Mouse (Mus musculus) forebrain, embryonic 15.5 days (tissue): ENCODE results near the gene Gm11020. TPM values are rescaled to one million over a fixed set of nuclear protein-coding genes. Genes with fewer than 3 reads are reported as not detected.
A peak's percentile ranks its signal among the peaks of the same experiment; 100 is the strongest.

Source experiments
- ATAC-seq: fragments of 200-750 bp; cut with Nextera tagmentation; replicated peaks from 2 replicates; pipeline ENCODE4 v1.8.0; 2017; ENCODE audit warnings: mild to moderate bottlenecking, moderate TSS enrichment, moderate library complexity
- H3K27ac ChIP-seq: fragments of 300-500 bp; sonication (generic); replicated peaks from 2 replicates; pipeline ENCODE4 v1.5.1; 2015; ENCODE audit warnings: mild to moderate bottlenecking, inconsistent platforms
- H3K27me3 ChIP-seq: fragments of 300-500 bp; sonication (generic); 2 replicates; pipeline ENCODE4 v1.6.1; 2015; ENCODE audit warnings: inconsistent platforms
- H3K36me3 ChIP-seq: fragments of 300-500 bp; sonication (generic); 2 replicates; pipeline ENCODE4 v1.6.1; 2015; ENCODE audit warnings: mild to moderate bottlenecking, inconsistent platforms
- H3K4me1 ChIP-seq: fragments of 300-500 bp; sonication (generic); 2 replicates; pipeline ENCODE4 v1.6.1; 2015; ENCODE audit warnings: inconsistent platforms
- H3K4me2 ChIP-seq: fragments of 300-500 bp; sonication (generic); replicated peaks from 2 replicates; pipeline ENCODE4 v1.6.1; 2015; ENCODE audit warnings: mild to moderate bottlenecking, inconsistent platforms
- H3K4me3 ChIP-seq: fragments of 300-500 bp; sonication (generic); 2 replicates; pipeline ENCODE4 v1.5.1; 2015; ENCODE audit warnings: mild to moderate bottlenecking, inconsistent platforms
- H3K9ac ChIP-seq: fragments of 300-500 bp; sonication (generic); replicated peaks from 2 replicates; pipeline ENCODE4 v1.6.1; 2015; ENCODE audit warnings: mild to moderate bottlenecking, inconsistent platforms
- H3K9me3 ChIP-seq: fragments of 300-500 bp; sonication (generic); 2 replicates; pipeline ENCODE4 v1.6.1; 2016; ENCODE audit warnings: inconsistent platforms
- WGBS: fragments of 180-500 bp; shearing (Covaris S2); methylation state at CpG from one replicate; pipeline ENCODE4 v1.1.7; 2015; ENCODE audit warnings: mixed read lengths; 5-methylcytosine and 5-hydroxymethylcytosine counted together
- polyA plus RNA-seq: library from polyadenylated mRNA; unstranded; fragments of >200 nt; fragmentation: Nextera tagmentation; extraction: Ambion mirVana; gene quantifications from 2 replicates; pipeline ENCODE4 v1.2.1, GENCODE M21; 2015

The Gm11020 gene
- polyA plus RNA-seq, 1 experiment from 2014 or later, result not detected

DNA sequence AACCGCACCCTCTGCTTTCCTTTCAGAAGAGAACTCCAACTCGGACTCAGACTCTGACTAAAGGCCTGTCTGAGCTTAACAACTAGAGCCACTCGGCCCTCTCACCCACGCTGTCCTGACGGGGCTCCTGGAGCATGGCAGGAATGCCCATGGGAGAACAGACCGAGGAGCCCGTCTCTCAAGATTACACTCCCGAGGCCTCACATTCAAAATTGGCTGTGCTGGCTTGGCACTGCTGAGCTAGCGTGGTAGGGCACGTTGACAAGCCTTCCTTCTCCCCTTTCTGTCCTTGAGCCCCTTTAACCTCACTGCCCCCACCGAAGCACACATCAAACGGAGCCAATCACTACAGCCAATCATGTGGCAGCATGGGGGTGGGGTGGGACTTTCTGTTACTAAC lies 25.3 kb downstream of the Gm11020 start:
- Histone ChIP-seq H3K27me3 (no peaks in the 10 kb centered on the region), H3K9me3 (no peaks in the 10 kb centered on the region), H3K36me3 (no peaks in the 10 kb centered on the region; the same call in 1 of the 2 replicates), H3K27ac (no peak overlapping the region), H3K9ac (no peak overlapping the region), H3K4me3 (no peak overlapping the region), H3K4me1 (no peaks in the 10 kb centered on the region), H3K4me2 (no peak overlapping the region)
- no peak for ATAC-seq
- WGBS, result 58% methylated on average over 12 of the region's 12 CpGs

DNA sequence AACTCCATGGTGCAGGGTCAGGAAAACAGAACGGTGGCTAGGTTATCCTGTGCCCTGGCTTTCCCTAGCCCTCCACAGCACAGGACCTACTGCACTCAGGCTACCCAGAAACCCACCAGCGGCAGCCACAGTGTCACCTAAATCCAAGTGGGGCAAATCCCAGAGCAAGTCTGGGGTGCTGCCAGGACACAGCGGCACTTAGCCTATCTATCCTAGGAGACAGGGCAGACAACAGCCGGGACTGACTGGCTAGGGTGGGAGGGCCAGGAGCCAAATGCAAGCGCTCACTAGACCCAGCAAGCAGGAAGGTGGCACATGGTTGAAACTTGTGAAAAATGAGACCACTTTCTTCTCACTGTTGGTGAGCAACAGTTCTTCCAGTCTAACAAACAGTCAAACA lies 27.6 kb downstream of the Gm11020 start:
- no peaks in the 10 kb centered on the region for H3K27me3 ChIP-seq
- no peaks in the 10 kb centered on the region for H3K4me1 ChIP-seq
- H3K9ac ChIP-seq, result no peak overlapping the region
- 88% methylated on average over 5 of the region's 5 CpGs for WGBS
- H3K36me3 ChIP-seq, result no peaks in the 10 kb centered on the region; the same call in 1 of the 2 replicates
- no peak for ATAC-seq
- H3K9me3 ChIP-seq, result no peaks in the 10 kb centered on the region
- no peak overlapping the region for H3K4me3 ChIP-seq
- no peak overlapping the region for H3K27ac ChIP-seq
- no peak overlapping the region for H3K4me2 ChIP-seq

DNA sequence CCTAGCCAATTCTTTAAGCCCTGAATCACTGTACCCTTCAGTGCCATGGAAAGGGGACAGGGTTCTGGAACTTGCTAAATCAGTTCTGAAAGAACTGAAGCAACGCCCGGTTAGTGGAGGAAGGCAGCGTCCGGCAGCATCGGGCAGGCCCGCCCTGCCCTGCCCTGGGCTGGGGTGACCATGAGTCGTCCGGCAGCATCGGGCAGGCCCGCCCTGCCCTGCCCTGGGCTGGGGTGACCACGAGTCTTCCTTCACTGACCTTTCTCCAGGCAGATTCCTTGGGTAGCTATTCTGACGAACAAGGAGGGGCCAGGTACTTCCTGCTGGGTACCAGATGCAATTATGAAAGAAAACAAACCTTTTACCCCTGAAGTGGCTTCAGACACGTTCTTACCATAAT lies 28.7 kb downstream of the Gm11020 start:
- no peak overlapping the region for H3K4me3 ChIP-seq
- WGBS, result 86% methylated on average over 13 of the region's 13 CpGs
- no peaks in the 10 kb centered on the region for H3K4me1 ChIP-seq
- H3K9me3 ChIP-seq, result no peaks in the 10 kb centered on the region
- no peak for ATAC-seq
- no peaks in the 10 kb centered on the region for H3K27me3 ChIP-seq
- H3K27ac ChIP-seq, result no peak overlapping the region
- H3K9ac ChIP-seq, result no peak overlapping the region
- peaks cover 5% of the 10 kb centered on the region; the same call in 1 of the 2 replicates for H3K36me3 ChIP-seq
- H3K4me2 ChIP-seq, result no peak overlapping the region

DNA sequence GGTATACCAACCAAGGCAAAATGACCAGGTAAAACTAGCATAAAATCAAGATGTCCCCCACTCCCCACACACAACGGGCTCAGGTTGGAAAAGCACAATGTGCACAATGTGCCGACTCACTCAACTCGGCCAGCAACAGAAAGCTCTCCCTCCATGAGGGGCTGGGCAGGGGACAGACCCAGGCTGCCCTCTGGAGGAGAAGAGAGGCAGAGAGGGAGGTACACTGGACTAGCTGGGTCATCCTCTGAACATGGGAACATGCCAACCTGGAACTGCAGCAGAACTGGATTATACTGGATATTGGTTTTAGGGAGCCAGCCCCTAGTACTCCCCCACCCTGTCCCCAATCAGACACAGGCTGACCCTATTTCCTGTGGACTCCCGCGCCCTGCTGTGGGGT lies 31.8 kb downstream of the Gm11020 start:
- Histone ChIP-seq H3K9me3 (no peaks in the 10 kb centered on the region), H3K27me3 (no peaks in the 10 kb centered on the region), H3K9ac (no peak overlapping the region), H3K4me1 (no peaks in the 10 kb centered on the region), H3K27ac (no peak overlapping the region), H3K36me3 (peaks cover 8% of the 10 kb centered on the region; the same call in 1 of the 2 replicates), H3K4me2 (no peak overlapping the region), H3K4me3 (no peak overlapping the region)
- WGBS, result 57% methylated on average over 5 of the region's 5 CpGs
- peak; percentile 57; the same call in 1 of the 2 replicates for ATAC-seq

DNA sequence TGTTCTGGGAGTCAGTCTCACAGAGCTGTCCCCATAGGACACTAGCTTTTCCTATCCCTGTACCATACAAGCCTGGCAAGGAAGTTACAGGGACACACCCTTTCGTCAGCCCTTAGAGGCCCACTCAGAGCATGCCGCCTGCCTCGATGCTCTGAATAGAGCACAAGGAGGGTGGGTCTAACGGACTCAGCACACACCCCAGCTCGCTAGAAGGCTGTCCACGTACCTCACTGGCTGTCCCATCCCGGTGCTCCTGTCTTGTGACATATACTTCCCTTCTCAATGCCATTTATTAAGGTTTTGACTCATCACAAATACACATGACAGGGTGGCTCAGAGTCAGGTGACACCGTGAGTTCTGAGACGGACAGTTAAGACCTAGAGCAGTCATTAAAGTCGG lies 33.1 kb downstream of the Gm11020 start:
- no peak overlapping the region for H3K4me2 ChIP-seq
- no peak for ATAC-seq
- H3K27ac ChIP-seq, result no peak overlapping the region
- H3K4me3 ChIP-seq, result no peak overlapping the region
- no peaks in the 10 kb centered on the region for H3K9me3 ChIP-seq
- H3K9ac ChIP-seq, result no peak overlapping the region
- 93% methylated on average over 10 of the region's 10 CpGs for WGBS
- H3K27me3 ChIP-seq, result no peaks in the 10 kb centered on the region
- peaks cover 8% of the 10 kb centered on the region; the same call in 1 of the 2 replicates for H3K36me3 ChIP-seq
- H3K4me1 ChIP-seq, result 0 out of 2 replicates have a peak, but pooled peaks cover under 1% of the 10 kb centered on the region

DNA sequence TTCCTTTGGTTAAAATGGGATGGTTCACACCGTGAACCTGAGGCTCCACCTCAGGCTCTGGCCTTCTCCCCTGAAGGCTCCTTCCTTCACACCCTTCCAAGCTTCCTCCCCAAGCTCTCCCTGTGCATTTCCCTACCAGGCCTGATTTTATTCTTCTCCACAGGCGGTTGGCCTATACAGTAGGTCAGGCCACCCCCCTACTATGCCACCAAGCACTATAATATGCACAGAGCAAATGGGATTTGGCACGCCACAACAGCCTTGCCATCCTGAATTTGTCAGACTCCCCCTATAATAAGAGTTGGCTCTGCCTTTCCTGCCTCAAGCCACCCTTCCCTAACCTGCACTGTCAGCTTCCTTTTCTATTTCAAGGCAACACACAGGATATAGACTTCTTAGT lies 37.3 kb downstream of the Gm11020 start:
- H3K4me3 ChIP-seq, result no peak overlapping the region
- 0 out of 2 replicates have a peak, but pooled peaks cover 6% of the 10 kb centered on the region for H3K4me1 ChIP-seq
- H3K9me3 ChIP-seq, result no peaks in the 10 kb centered on the region
- H3K4me2 ChIP-seq, result no peak overlapping the region
- H3K36me3 ChIP-seq, result peaks cover 8% of the 10 kb centered on the region; the same call in 1 of the 2 replicates
- ATAC-seq, result no peak
- H3K9ac ChIP-seq, result no peak overlapping the region
- H3K27ac ChIP-seq, result no peak overlapping the region
- 89% methylated on average over 3 of the region's 3 CpGs for WGBS
- no peaks in the 10 kb centered on the region for H3K27me3 ChIP-seq

DNA sequence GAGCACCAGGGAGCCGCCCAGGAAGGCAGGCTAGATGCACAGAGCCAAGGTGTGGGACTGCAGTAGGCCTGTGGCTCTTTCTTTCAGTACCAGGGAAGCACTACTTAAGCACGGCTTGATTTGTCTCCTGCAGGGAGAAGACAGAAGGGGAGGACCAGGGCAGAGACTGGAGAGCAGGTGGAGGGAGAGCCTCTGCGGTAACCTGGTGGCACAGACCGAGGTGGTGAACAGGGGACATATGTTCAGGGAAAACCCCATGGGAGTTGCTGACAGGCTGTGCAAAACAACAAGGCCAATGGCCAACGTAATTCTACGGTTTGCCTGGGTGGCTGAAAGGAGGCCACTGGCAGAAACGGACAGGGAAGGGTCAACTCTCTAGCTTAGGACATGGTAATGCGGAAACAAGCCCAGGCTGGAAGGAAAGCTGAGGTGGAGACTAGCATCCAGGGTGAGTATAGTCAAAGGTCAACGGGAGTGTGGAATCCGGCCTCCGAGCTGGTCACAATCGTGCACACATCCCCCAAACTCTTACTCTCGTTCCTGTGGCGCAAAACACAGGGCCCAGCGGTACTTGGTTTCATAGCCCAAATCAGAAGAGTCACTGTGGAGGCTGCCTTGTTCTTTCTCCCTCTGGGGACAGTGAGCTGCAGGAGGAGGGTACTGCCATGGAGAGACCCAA lies 38.5 kb downstream of the Gm11020 start:
- Histone ChIP-seq H3K36me3 (0 out of 2 replicates have a peak, but pooled peaks cover 3% of the 10 kb centered on the region), H3K4me1 (0 out of 2 replicates have a peak, but pooled peaks cover 6% of the 10 kb centered on the region), H3K4me2 (no peak overlapping the region), H3K27ac (no peak overlapping the region), H3K4me3 (no peak overlapping the region), H3K9ac (no peak overlapping the region), H3K27me3 (no peaks in the 10 kb centered on the region), H3K9me3 (no peaks in the 10 kb centered on the region)
- WGBS, result 66% methylated on average over 15 of the region's 15 CpGs
- no peak for ATAC-seq

DNA sequence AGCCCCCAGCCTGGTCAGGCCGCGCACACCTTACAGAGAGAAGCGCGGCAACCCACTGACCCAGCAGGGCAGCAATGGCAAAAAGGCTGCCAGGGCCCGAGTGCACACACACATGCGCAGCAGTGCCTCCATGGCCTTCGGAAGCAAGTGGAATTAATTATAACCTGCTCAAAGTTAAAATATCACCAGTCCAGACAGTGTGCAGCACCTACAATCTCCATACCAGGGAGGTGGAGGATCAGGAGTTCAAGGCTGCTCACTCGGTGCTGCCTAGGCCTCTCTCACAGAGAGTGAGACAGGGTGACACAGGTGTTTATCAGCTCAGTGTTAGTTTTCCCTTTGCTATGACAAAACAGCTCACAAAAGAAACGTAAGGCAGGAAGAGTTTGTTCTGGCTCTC lies 44.3 kb downstream of the Gm11020 start:
- 93% methylated on average over 9 of the region's 9 CpGs for WGBS
- Histone ChIP-seq H3K4me3 (no peak overlapping the region), H3K4me1 (peaks cover 21% of the 10 kb centered on the region), H3K9ac (no peak overlapping the region), H3K4me2 (no peak overlapping the region), H3K36me3 (no peaks in the 10 kb centered on the region), H3K27ac (no peak overlapping the region), H3K9me3 (no peaks in the 10 kb centered on the region), H3K27me3 (no peaks in the 10 kb centered on the region)
- no peak for ATAC-seq

DNA sequence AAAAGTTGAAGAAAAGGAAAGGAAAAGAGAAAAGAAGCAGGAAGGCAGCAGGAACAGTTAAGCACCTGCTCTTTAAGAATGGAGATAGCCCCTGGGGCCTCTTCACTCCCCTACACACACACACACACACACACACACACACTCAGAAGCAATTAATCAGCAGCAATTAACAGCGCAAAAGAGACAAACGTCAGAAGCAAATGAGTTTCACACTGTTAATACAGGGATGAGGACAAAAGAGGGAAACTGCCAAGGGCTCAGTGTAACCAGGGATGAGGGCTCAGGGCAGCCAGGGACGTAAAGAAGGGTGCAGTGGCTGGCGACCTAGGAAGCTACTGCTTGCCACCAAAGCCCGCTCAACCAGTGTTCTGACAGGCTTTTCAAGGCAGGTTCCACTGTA lies 46.0 kb downstream of the Gm11020 start:
- WGBS, result 8% methylated on average over 5 of the region's 5 CpGs
- ATAC-seq, result peak; percentile 56; the same call in 1 of the 2 replicates
- Histone ChIP-seq H3K27ac (peak overlapping the region; percentile 3; the same call in 1 of the 2 replicates), H3K36me3 (no peaks in the 10 kb centered on the region), H3K27me3 (no peaks in the 10 kb centered on the region), H3K4me1 (peaks cover 21% of the 10 kb centered on the region), H3K9ac (no peak overlapping the region), H3K9me3 (no peaks in the 10 kb centered on the region), H3K4me3 (no peak overlapping the region), H3K4me2 (no peak overlapping the region)

DNA sequence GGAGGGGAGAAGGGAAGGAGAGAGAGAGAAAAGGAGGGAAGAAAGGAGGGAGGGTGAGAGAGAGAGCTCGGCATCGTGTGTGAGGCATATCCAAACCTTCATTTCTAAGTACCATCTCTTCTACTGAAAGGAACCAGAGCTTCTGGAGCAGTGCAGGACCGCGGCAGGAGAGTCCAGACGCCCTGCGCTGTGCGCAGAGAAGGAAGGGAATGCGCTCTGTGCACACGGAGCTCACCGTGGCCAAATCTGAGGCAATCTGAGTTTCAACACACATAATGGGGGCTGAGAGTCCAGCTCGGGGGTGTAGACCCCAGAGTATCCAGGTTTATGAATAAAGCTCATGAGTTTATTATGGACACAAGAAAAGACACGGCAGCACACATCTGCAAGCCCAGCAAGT lies 48.2 kb downstream of the Gm11020 start:
- ATAC-seq, result no peak
- Histone ChIP-seq H3K9me3 (no peaks in the 10 kb centered on the region), H3K9ac (no peak overlapping the region), H3K27ac (0 out of 2 replicates have a peak overlapping the region, but pooled peaks have one; percentile 49), H3K27me3 (no peaks in the 10 kb centered on the region), H3K36me3 (no peaks in the 10 kb centered on the region), H3K4me2 (no peak overlapping the region), H3K4me3 (no peak overlapping the region), H3K4me1 (peaks cover 24% of the 10 kb centered on the region)
- 69% methylated on average over 12 of the region's 12 CpGs for WGBS

DNA sequence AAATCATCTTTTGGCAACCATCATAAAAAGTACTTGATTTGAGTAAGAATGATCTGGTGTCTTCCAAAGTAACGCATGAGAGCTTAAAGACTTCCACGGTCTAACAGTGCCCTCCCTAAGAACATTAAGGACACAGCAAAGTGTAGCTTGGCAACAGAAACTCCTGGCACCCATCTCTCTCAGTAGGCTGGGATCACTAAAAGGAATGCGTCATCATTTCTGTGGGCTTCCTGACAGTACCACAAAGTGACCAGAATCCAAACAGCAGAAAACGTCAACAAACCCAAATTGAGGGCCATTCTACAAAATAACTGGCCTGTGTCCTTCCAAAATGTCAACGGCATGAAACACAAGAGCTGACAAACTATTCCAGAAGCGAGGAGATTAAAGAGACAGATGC lies 48.7 kb downstream of the Gm11020 start:
- H3K4me1 ChIP-seq, result peaks cover 29% of the 10 kb centered on the region
- no peak for ATAC-seq
- H3K4me3 ChIP-seq, result no peak overlapping the region
- H3K9ac ChIP-seq, result no peak overlapping the region
- no peak overlapping the region for H3K27ac ChIP-seq
- H3K27me3 ChIP-seq, result no peaks in the 10 kb centered on the region
- 71% methylated on average over 6 of the region's 6 CpGs for WGBS
- no peaks in the 10 kb centered on the region for H3K9me3 ChIP-seq
- H3K36me3 ChIP-seq, result no peaks in the 10 kb centered on the region
- H3K4me2 ChIP-seq, result no peak overlapping the region

DNA sequence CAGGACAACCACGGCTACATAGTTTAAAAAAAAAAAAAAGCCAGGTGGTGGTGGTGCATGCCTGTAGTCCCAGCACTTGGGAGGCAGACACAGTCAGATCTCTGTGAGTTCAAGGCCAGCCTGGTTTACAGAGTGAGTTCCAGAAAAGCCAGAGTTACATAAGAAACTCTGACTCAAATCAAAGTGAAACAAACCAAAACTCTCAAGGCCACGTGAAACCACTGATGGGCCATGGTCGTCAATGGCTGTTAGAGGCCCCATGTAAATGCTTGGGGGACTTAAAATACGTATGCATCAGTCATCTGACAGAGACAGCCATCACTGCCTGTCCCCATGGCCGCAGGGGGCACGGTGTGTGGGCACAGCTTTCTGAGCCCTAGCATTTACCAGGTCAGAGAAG lies 49.8 kb downstream of the Gm11020 start:
- 96% methylated on average over 6 of the region's 6 CpGs for WGBS
- no peak overlapping the region for H3K9ac ChIP-seq
- no peak for ATAC-seq
- no peaks in the 10 kb centered on the region for H3K9me3 ChIP-seq
- H3K4me1 ChIP-seq, result peaks cover 37% of the 10 kb centered on the region
- no peak overlapping the region for H3K4me2 ChIP-seq
- H3K27me3 ChIP-seq, result no peaks in the 10 kb centered on the region
- H3K36me3 ChIP-seq, result no peaks in the 10 kb centered on the region
- no peak overlapping the region for H3K4me3 ChIP-seq
- H3K27ac ChIP-seq, result no peak overlapping the region
